Mouse (Mus musculus) liver, embryonic 14.5 days (tissue): Measurements from ENCODE around the gene Man1c1.

Experiments
- CTCF ChIP-seq: IDR thresholded peaks from 2 replicates; pipeline ENCODE4 v1.5.1; 2016; ENCODE audit warnings: antibody characterized with exemption, low read depth, control low read depth
- EP300 ChIP-seq: IDR thresholded peaks from 2 replicates; pipeline ENCODE4 v1.6.1; 2016; ENCODE audit warnings: antibody characterized with exemption, low read depth

DNA sequence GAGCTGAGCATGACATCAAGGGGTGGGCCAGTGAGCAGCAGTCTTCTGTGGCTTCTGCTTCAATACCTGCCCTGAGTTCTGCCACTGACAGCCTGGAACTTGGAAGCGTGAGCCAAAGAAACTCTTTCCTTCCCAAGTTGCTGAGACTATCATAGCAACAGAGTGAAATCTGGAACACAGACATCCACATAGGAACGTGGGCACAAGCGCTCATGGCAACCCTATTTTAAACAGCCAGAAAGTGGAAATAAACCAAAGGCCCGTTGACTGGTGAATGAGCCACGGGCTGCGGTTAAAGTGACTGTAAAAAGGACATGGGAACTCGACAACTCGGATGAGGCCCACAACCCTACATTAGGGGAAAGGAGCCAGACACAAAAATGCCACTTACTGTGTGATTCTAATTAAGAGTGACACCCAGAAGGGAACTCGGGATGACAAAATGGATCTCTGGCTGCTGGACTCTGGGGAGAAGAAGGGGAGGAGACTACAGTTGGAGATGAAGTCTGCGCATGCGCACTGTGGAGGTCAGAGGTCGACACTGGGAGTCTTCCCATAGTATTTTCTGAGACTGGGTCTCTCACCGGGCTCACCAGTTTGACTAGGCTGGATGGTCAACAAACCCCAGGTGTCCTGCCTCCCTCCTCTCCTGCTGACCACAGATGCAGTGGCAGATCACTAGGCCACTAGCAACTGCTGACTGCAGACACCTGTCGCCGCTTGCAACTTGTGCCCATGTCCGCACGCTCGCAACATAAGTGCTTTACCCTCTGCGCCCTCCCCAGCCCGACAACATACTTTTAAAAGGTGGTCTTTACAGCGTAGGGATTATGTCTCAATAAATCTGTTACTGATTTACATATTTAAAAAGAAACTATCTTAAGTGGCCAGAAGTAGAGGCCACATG, 58.8 kb downstream of the Man1c1 start:
- TF ChIP-seq CTCF = no peak
- no peak for TF ChIP-seq EP300
